Mouse (Mus musculus) E14TG2a.4 (cell line): ENCODE measurements around the gene Gm14418.
"Not testable (repeated sequence)": the region's sequence is repeated elsewhere in the genome, so short reads cannot be mapped to it uniquely, and the experiment has no call there.

ENCODE experiments used
- H3K27me3 ChIP-seq: 2 replicates; pipeline ENCODE4 v1.6.1; 2014; ENCODE audit warnings: low read length, control low read depth; ENCODE audit not compliant: insufficient read depth
- H3K36me3 ChIP-seq: 2 replicates; pipeline ENCODE4 v1.6.1; 2014; ENCODE audit warnings: low read length, control low read depth; ENCODE audit not compliant: insufficient read depth
- H3K4me1 ChIP-seq: replicated peaks from 2 replicates; pipeline ENCODE4 v1.6.1; 2014; ENCODE audit warnings: low read depth, low read length, control low read depth
- H3K4me3 ChIP-seq: replicated peaks from 2 replicates; pipeline ENCODE4 v1.5.1; 2014; ENCODE audit warnings: mild to moderate bottlenecking, low read length
- H3K9me3 ChIP-seq: 2 replicates; pipeline ENCODE4 v1.6.1; 2014; ENCODE audit warnings: low read length, control low read depth

Gm14418 gene

GRCm38 (mm10) chr2:177398096-177398495 is at the start of gene Gm14418:
Gene Gm14418, minus strand, starts transcription at chr2:177398320.
- not testable (repeated sequence) for H3K4me1 ChIP-seq, H3K36me3 ChIP-seq, H3K9me3 ChIP-seq, H3K27me3 ChIP-seq
- peak within 1 kb of the TSS; percentile 83 for H3K4me3 ChIP-seq
